Mouse (Mus musculus) hindbrain, postnatal 0 days (tissue): ENCODE measurements around the gene Wsb1. TPM values are rescaled to one million over a fixed set of nuclear protein-coding genes. Genes with fewer than 3 reads are reported as not detected.

Source experiments
- ATAC-seq: fragments of 200-750 bp; cut with Nextera tagmentation; 2 replicates; pipeline ENCODE4 v1.8.0; 2017; ENCODE audit warnings: mild to moderate bottlenecking, moderate TSS enrichment, moderate library complexity
- DNase-seq: peaks from one replicate; pipeline ENCODE4 v3.0.0-alpha.2; 2015; ENCODE audit warnings: low spot score
- H3K27ac ChIP-seq: fragments of 300-500 bp; sonication (generic); 2 replicates; pipeline ENCODE4 v1.5.1; 2014; ENCODE audit warnings: mild to moderate bottlenecking
- H3K27me3 ChIP-seq: fragments of 300-500 bp; sonication (generic); 2 replicates; pipeline ENCODE4 v1.6.1; 2014; ENCODE audit warnings: low read length, mixed read lengths; ENCODE audit not compliant: insufficient read depth
- H3K36me3 ChIP-seq: fragments of 300-500 bp; sonication (generic); 2 replicates; pipeline ENCODE4 v1.6.1; 2014; ENCODE audit warnings: low read length, mixed read lengths; ENCODE audit not compliant: insufficient read depth
- H3K4me1 ChIP-seq: fragments of 300-500 bp; sonication (generic); 2 replicates; pipeline ENCODE4 v1.6.1; 2014; ENCODE audit warnings: antibody characterized with exemption, low read length, mixed read lengths; ENCODE audit not compliant: insufficient read depth
- H3K4me2 ChIP-seq: fragments of 300-500 bp; sonication (generic); 2 replicates; pipeline ENCODE4 v1.6.1; 2014; ENCODE audit warnings: low read depth, mild to moderate bottlenecking, low read length, moderate library complexity, mixed read lengths
- H3K4me3 ChIP-seq: fragments of 300-500 bp; sonication (generic); 2 replicates; pipeline ENCODE4 v1.5.1; 2014; ENCODE audit warnings: low read length
- H3K9ac ChIP-seq: fragments of 300-500 bp; sonication (generic); replicated peaks from 2 replicates; pipeline ENCODE4 v1.6.1; 2014; ENCODE audit warnings: mild to moderate bottlenecking, low read length, moderate library complexity, mixed read lengths
- H3K9me3 ChIP-seq: fragments of 300-500 bp; sonication (generic); 2 replicates; pipeline ENCODE4 v1.6.1; 2016; ENCODE audit warnings: low read length, mixed read lengths
- CTCF ChIP-seq: IDR thresholded peaks from 2 replicates; pipeline ENCODE4 v1.5.1; 2016; ENCODE audit warnings: antibody characterized with exemption, control low read depth, low read depth
- WGBS: fragments of 180-500 bp; shearing (Covaris S2); extraction: QIAGEN DNeasy Blood & Tissue Kit; methylation state at CpG from one replicate; pipeline ENCODE4 v1.1.7; 2014; 5-methylcytosine and 5-hydroxymethylcytosine counted together
- polyA plus RNA-seq: library from polyadenylated mRNA; unstranded; fragments of >200 nt; fragmentation: Nextera tagmentation; extraction: Ambion mirVana; gene quantifications from 2 replicates; pipeline ENCODE4 v1.2.1, GENCODE M21; 2015
- total RNA-seq: library from RNA; depleted of rRNA; stranded (reverse); fragments of >200 nt; gene quantifications from 2 replicates; pipeline ENCODE4 v1.2.3, GENCODE M21; 2014

The Wsb1 gene
- total and polyA plus RNA-seq, 2 experiments from 2014 or later = 202 to 216 TPM

- ATAC-seq (no peak), DNase-seq (no peak)
- no peak overlapping the region for H3K4me2 ChIP-seq
- 97% methylated on average over 7 of the region's 7 CpGs for WGBS
- no peaks in the 10 kb centered on the region for H3K4me1 ChIP-seq
- H3K36me3 ChIP-seq = peaks cover 27% of the 10 kb centered on the region
- no peak for TF ChIP-seq CTCF
- H3K9ac ChIP-seq = no peak overlapping the region
- H3K27me3 ChIP-seq = no peaks in the 10 kb centered on the region
- H3K9me3 ChIP-seq = no peaks in the 10 kb centered on the region
- no peak overlapping the region for H3K4me3 ChIP-seq
- no peak overlapping the region for H3K27ac ChIP-seq
Observed at GRCm38 (mm10) chr11:79239024-79239423, 15.4 kb downstream of the Wsb1 start.

- H3K36me3 ChIP-seq = peaks cover 27% of the 10 kb centered on the region
Observed at GRCm38 (mm10) chr11:79238398-79238752, 16.1 kb downstream of the Wsb1 start.

GRCm38 (mm10) chr11:79237644-79238397 is 16.6 kb downstream of the Wsb1 start:
- Histone ChIP-seq H3K9me3 (no peaks in the 10 kb centered on the region), H3K36me3 (peaks cover 27% of the 10 kb centered on the region), H3K27ac (peak overlapping the region; percentile 73), H3K27me3 (no peaks in the 10 kb centered on the region), H3K4me3 (no peak overlapping the region), H3K9ac (no peak overlapping the region), H3K4me2 (no peak overlapping the region), H3K4me1 (no peaks in the 10 kb centered on the region)
- no peak for TF ChIP-seq CTCF
- 85% methylated on average over 11 of the region's 11 CpGs for WGBS
- ATAC-seq (0 out of 2 replicates have a peak, but pooled peaks have one; percentile 24), DNase-seq (no peak)

More at GRCm38 (mm10) chr11:79238398-79238752, 16.1 kb downstream of the Wsb1 start:
- H3K27me3 ChIP-seq = no peaks in the 10 kb centered on the region
- no peak overlapping the region for H3K4me3 ChIP-seq
- no peak for TF ChIP-seq CTCF
- H3K4me2 ChIP-seq = no peak overlapping the region
- H3K27ac ChIP-seq = peak overlapping the region; percentile 73
- ATAC-seq (peak; percentile 58; the same call in 1 of the 2 replicates), DNase-seq (peak; percentile 77)
- no peaks in the 10 kb centered on the region for H3K9me3 ChIP-seq
- H3K4me1 ChIP-seq = no peaks in the 10 kb centered on the region
- WGBS = 32% methylated on average over 1 of the region's 1 CpGs
- no peak overlapping the region for H3K9ac ChIP-seq

GRCm38 (mm10) chr11:79230251-79230570 is 24.3 kb downstream of the Wsb1 start:
- Histone ChIP-seq H3K27me3 (no peaks in the 10 kb centered on the region), H3K9me3 (no peaks in the 10 kb centered on the region), H3K4me3 (no peak overlapping the region), H3K27ac (peak overlapping the region; percentile 18; the same call in 1 of the 2 replicates), H3K9ac (no peak overlapping the region), H3K36me3 (no peaks in the 10 kb centered on the region), H3K4me2 (no peak overlapping the region), H3K4me1 (no peaks in the 10 kb centered on the region)
- 70% methylated on average over 13 of the region's 13 CpGs for WGBS
- no peak for DNase-seq
- ATAC-seq = no peak
- no peak for TF ChIP-seq CTCF

GRCm38 (mm10) chr11:79229561-79230250 is 24.8 kb downstream of the Wsb1 start:
- Histone ChIP-seq H3K9ac (no peak overlapping the region), H3K36me3 (no peaks in the 10 kb centered on the region), H3K27me3 (no peaks in the 10 kb centered on the region), H3K9me3 (no peaks in the 10 kb centered on the region), H3K4me3 (no peak overlapping the region), H3K4me2 (no peak overlapping the region), H3K4me1 (0 out of 2 replicates have a peak, but pooled peaks cover 3% of the 10 kb centered on the region), H3K27ac (peak overlapping the region; percentile 32)
- peak; percentile 95 for ATAC-seq
- 49% methylated on average over 11 of the region's 11 CpGs for WGBS
- TF ChIP-seq CTCF = no peak
- DNase-seq = peak; percentile 83

GRCm38 (mm10) chr11:79229057-79229504 is 25.4 kb downstream of the Wsb1 start:
- no peak for DNase-seq
- Histone ChIP-seq H3K27me3 (no peaks in the 10 kb centered on the region), H3K27ac (peak overlapping the region; percentile 32), H3K36me3 (no peaks in the 10 kb centered on the region), H3K4me2 (no peak overlapping the region), H3K4me3 (no peak overlapping the region), H3K9ac (no peak overlapping the region), H3K4me1 (0 out of 2 replicates have a peak, but pooled peaks cover 5% of the 10 kb centered on the region), H3K9me3 (no peaks in the 10 kb centered on the region)
- no peak for TF ChIP-seq CTCF
- ATAC-seq = no peak
- 76% methylated on average over 10 of the region's 10 CpGs for WGBS
